Mouse (Mus musculus) ES-E14 (cell line): Measurements from ENCODE around the gene Srd5a2.

ENCODE experiments used
- CHD2 ChIP-seq: IDR thresholded peaks from 2 replicates; pipeline ENCODE4 v1.6.1; 2014; ENCODE audit warnings: mild to moderate bottlenecking, low read depth, low read length, inconsistent platforms
- MAFK ChIP-seq: IDR thresholded peaks from 2 replicates; pipeline ENCODE4 v1.6.1; 2014; ENCODE audit warnings: mild to moderate bottlenecking, low read depth, low read length, inconsistent platforms; ENCODE audit not compliant: insufficient read depth
- ZNF384 ChIP-seq: IDR thresholded peaks from 2 replicates; pipeline ENCODE4 v1.6.1; 2012; ENCODE audit warnings: low read depth, low read length, inconsistent platforms

- no peak for TF ChIP-seq CHD2
- TF ChIP-seq MAFK: no peak
- TF ChIP-seq ZNF384: no peak
Observed at GRCm38 (mm10) chr17:74078776-74079495, 31.2 kb upstream of the Srd5a2 start.
